Mouse (Mus musculus) forebrain, postnatal 0 days (tissue): Measurements from ENCODE around the gene Myh8. TPM values are rescaled to one million over a fixed set of nuclear protein-coding genes. Genes with fewer than 3 reads are reported as not detected.
A peak's percentile ranks its signal among the peaks of the same experiment; 100 is the strongest.

Experiments used
- ATAC-seq: fragments of 200-750 bp; cut with Nextera tagmentation; 2 replicates; pipeline ENCODE4 v1.8.0; 2017; ENCODE audit warnings: mild to moderate bottlenecking, moderate library complexity
- DNase-seq: peaks from one replicate; pipeline ENCODE4 v3.0.0-alpha.2; 2015
- H3K27ac ChIP-seq: fragments of 300-500 bp; sonication (generic); 2 replicates; pipeline ENCODE4 v1.5.1; 2014; ENCODE audit warnings: low read depth, mild to moderate bottlenecking, antibody characterized with exemption, low read length, moderate library complexity, mixed read lengths
- H3K27me3 ChIP-seq: fragments of 300-500 bp; sonication (generic); 2 replicates; pipeline ENCODE4 v1.6.1; 2014; ENCODE audit warnings: mild to moderate bottlenecking, low read length, mixed read lengths; ENCODE audit not compliant: insufficient read depth
- H3K36me3 ChIP-seq: fragments of 300-500 bp; sonication (generic); 2 replicates; pipeline ENCODE4 v1.6.1; 2014; ENCODE audit warnings: mild to moderate bottlenecking, moderate library complexity; ENCODE audit not compliant: insufficient read depth
- H3K4me1 ChIP-seq: fragments of 300-500 bp; sonication (generic); 2 replicates; pipeline ENCODE4 v1.6.1; 2014; ENCODE audit warnings: antibody characterized with exemption; ENCODE audit not compliant: insufficient read depth
- H3K4me2 ChIP-seq: fragments of 300-500 bp; sonication (generic); 2 replicates; pipeline ENCODE4 v1.6.1; 2014; ENCODE audit warnings: low read depth, mild to moderate bottlenecking, moderate library complexity
- H3K4me3 ChIP-seq: fragments of 300-500 bp; sonication (generic); 2 replicates; pipeline ENCODE4 v1.5.1; 2014; ENCODE audit warnings: low read depth, low read length, mixed read lengths
- H3K9ac ChIP-seq: fragments of 300-500 bp; sonication (generic); 2 replicates; pipeline ENCODE4 v1.6.1; 2014; ENCODE audit warnings: mild to moderate bottlenecking
- H3K9me3 ChIP-seq: fragments of 300-500 bp; sonication (generic); 2 replicates; pipeline ENCODE4 v1.6.1; 2016; ENCODE audit warnings: low read length
- CTCF ChIP-seq: sonication (generic); IDR thresholded peaks from 2 replicates; pipeline ENCODE4 v1.5.1; 2016; ENCODE audit warnings: antibody characterized with exemption, control low read depth, low read depth
- WGBS: fragments of 180-500 bp; shearing (Covaris S2); extraction: QIAGEN DNeasy Blood & Tissue Kit; methylation state at CpG from one replicate; pipeline ENCODE4 v1.1.7; 2014; 5-methylcytosine and 5-hydroxymethylcytosine counted together
- polyA plus RNA-seq: library from polyadenylated mRNA; unstranded; fragments of >200 nt; fragmentation: Nextera tagmentation; extraction: Ambion mirVana; gene quantifications from 2 replicates; pipeline ENCODE4 v1.2.1, GENCODE M21; 2015
- total RNA-seq: library from RNA; depleted of rRNA; stranded (reverse); fragments of >200 nt; gene quantifications from 2 replicates; pipeline ENCODE4 v1.2.3, GENCODE M21; 2014; rRNA removed

The Myh8 gene
- total and polyA plus RNA-seq, 2 experiments from 2014 or later, result 0.33 to 0.38 TPM

DNA sequence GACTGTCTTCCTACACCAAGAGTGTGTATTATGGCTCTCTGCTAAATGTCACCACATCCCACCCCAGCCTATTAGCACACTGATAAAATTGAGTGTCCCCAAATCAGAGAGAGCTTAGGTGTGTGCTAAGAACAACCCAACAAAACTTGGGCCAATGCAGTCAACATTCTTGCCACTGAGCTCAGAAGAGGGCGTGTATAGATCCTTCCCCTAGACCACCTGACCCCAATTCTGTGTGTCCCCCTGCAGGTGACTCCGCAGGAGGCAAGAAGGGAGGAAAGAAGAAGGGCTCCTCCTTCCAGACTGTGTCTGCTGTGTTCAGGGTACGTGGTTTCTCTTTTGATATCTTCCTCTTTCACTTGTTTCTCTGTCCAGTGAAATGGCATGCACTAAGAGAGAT, 67.6 kb downstream of the Myh8 start:
- Histone ChIP-seq H3K4me2 (no peak overlapping the region), H3K27me3 (no peaks in the 10 kb centered on the region; the same call in 1 of the 2 replicates), H3K27ac (no peak overlapping the region), H3K4me3 (no peak overlapping the region), H3K36me3 (no peaks in the 10 kb centered on the region), H3K9ac (no peak overlapping the region), H3K9me3 (no peaks in the 10 kb centered on the region), H3K4me1 (no peaks in the 10 kb centered on the region)
- DNase-seq, result no peak
- TF ChIP-seq CTCF, result no peak
- 64% methylated on average over 3 of the region's 3 CpGs for WGBS
- no peak for ATAC-seq

DNA sequence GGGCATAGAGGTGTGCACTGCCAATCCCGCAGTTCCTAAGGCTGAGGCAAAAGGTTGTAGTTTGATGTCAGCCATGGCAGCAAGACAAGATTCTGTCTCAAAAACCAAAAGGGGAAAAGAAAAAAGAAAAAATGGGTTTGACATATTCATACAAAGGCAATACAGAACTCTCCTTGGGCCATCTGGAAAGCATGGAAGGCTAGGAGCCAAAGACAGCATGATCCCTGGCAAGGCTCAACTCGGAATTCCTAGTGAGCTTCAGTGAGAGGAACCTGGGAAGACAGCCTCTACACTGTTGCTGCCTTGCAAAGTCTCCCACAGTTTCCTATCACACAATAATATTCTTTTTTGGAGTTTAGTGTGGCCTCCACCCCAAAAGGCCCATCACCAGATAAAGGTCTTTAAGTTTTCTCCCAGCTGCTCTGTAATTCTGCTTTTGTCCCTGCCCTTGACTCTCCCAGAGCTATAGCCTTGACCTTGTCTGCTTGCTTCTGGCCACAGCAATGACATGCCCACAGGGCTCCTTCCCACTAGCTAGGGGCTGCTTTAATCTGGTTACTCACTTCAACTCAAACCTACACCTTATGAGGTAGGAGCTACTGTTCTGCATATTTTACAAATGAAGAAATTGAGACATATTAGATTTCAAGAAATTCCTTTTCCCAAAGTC, 68.4 kb downstream of the Myh8 start:
- Histone ChIP-seq H3K4me1 (no peaks in the 10 kb centered on the region), H3K9ac (no peak overlapping the region), H3K9me3 (no peaks in the 10 kb centered on the region), H3K27ac (no peak overlapping the region), H3K27me3 (no peaks in the 10 kb centered on the region; the same call in 1 of the 2 replicates), H3K4me3 (no peak overlapping the region), H3K4me2 (no peak overlapping the region), H3K36me3 (no peaks in the 10 kb centered on the region)
- ATAC-seq (no peak), DNase-seq (no peak)
- WGBS, result 58% methylated on average over 2 of the region's 2 CpGs
- TF ChIP-seq CTCF, result no peak

DNA sequence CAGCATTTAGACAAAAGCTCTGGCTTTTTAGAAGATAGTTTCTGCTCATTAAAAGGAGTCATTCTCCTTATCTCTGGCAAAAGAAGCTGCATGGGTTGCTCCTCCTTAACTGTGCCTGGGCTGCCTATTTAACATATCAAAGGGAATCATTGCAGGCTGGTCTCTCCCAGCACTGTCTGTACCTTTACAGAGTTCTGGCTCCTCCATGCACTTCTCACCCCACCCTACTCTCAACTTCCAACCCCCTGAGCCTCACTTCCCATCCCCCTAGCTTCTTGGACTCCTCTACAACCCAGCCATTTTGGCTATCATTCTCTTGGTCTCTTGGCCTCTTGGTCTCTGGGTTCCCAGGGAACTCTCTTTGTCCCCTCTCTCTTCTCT, 68.9 kb downstream of the Myh8 start:
- TF ChIP-seq CTCF, result no peak
- DNase-seq (no peak), ATAC-seq (no peak)
- Histone ChIP-seq H3K9me3 (no peaks in the 10 kb centered on the region), H3K27ac (no peak overlapping the region), H3K4me2 (no peak overlapping the region), H3K36me3 (no peaks in the 10 kb centered on the region), H3K4me1 (no peaks in the 10 kb centered on the region), H3K27me3 (no peaks in the 10 kb centered on the region), H3K4me3 (no peak overlapping the region), H3K9ac (no peak overlapping the region)

DNA sequence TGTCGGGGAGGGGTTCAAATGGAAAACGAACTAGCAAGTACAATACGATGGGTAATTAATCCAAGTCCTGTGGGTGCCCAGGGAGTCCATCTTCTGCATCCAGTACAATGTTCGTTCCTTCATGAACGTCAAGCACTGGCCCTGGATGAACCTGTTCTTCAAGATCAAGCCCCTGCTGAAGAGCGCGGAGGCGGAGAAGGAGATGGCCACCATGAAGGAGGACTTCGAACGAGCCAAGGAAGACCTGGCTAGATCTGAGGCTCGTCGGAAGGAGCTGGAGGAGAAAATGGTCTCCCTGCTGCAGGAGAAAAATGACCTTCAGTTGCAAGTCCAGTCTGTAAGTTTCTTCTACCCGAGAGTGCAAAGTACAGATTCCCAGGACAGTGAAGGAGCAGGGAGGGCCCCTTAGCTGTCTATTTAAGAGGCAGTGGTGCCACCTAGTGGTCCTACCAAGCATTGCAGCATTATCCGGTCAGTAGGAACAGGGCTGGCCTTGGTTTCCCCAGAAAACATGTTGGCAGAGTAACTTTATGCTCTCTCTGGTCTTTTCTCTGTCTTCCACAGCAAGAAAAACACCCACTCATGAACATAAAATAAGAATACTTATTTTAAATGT, 73.3 kb downstream of the Myh8 start:
- 0 out of 2 replicates have a peak, but pooled peaks have one; percentile 48 for ATAC-seq
- WGBS, result 58% methylated on average over 14 of the region's 14 CpGs

DNA sequence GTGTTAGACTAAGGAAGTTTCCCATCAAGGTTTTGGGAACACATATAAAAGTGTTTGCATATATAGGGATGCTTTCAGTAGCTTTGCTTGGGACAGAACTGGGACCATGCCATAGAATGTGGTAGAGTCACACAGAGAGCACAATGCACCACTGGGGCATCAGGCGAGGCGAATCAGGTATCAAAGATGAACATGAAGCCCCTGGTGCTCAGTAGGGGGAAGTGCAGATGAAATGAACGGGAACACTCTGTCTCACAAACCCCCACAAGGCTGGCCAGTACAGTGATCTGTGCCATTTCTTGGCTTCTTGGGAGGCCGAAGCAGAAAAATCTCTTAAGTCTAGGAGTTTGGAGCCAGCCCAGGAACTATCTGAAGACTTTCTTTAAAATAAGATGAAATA, 76.1 kb downstream of the Myh8 start:
- DNase-seq, result no peak
- ATAC-seq, result no peak
- no peak overlapping the region for H3K4me2 ChIP-seq
- H3K4me1 ChIP-seq, result no peaks in the 10 kb centered on the region
- H3K4me3 ChIP-seq, result no peak overlapping the region
- H3K27ac ChIP-seq, result no peak overlapping the region
- H3K27me3 ChIP-seq, result no peaks in the 10 kb centered on the region
- H3K9me3 ChIP-seq, result no peaks in the 10 kb centered on the region
- WGBS, result 53% methylated on average over 4 of the region's 4 CpGs
- peak; percentile 49 for TF ChIP-seq CTCF
- no peaks in the 10 kb centered on the region for H3K36me3 ChIP-seq
- H3K9ac ChIP-seq, result no peak overlapping the region

More for the DNA sequence above, 73.3 kb downstream of the Myh8 start:
- Histone ChIP-seq H3K27me3 (no peaks in the 10 kb centered on the region), H3K4me2 (no peak overlapping the region), H3K9ac (no peak overlapping the region), H3K9me3 (no peaks in the 10 kb centered on the region), H3K4me3 (no peak overlapping the region), H3K27ac (no peak overlapping the region), H3K4me1 (no peaks in the 10 kb centered on the region), H3K36me3 (no peaks in the 10 kb centered on the region)
- TF ChIP-seq CTCF, result peak; percentile 93
- DNase-seq, result peak; percentile 83

DNA sequence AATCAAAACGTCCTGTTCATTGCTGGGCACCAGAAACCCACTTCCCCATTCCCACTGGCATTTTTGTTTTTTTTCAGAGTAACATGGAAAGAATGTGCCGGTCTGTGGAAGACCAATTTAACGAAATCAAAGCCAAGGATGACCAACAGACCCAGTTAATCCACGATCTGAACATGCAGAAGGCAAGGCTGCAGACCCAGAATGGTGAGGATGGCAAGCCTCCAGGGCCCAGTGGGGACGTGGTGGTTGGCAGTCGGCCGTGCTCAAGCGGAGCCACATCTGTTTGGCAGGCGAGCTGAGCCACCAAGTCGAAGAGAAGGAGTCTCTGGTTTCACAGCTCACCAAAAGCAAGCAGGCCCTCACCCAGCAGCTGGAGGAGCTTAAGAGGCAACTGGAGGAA, 81.1 kb downstream of the Myh8 start:
- DNase-seq (no peak), ATAC-seq (no peak)
- Histone ChIP-seq H3K27ac (no peak overlapping the region), H3K4me1 (no peaks in the 10 kb centered on the region), H3K9me3 (no peaks in the 10 kb centered on the region), H3K4me3 (no peak overlapping the region), H3K27me3 (no peaks in the 10 kb centered on the region; the same call in 1 of the 2 replicates), H3K4me2 (no peak overlapping the region), H3K9ac (no peak overlapping the region), H3K36me3 (no peaks in the 10 kb centered on the region)
- WGBS, result 61% methylated on average over 10 of the region's 10 CpGs
- no peak for TF ChIP-seq CTCF

Other genes starting within 250 kb of the Myh8 start
- 22.2 and 23.2 TPM in 2 replicates for gene Adprm, start 224.5 kb upstream of the Myh8 start, total RNA-seq
- gene Adprm, start 224.5 kb upstream of the Myh8 start, polyA plus RNA-seq, result 24.6 and 26.3 TPM in 2 replicates
- 16.0 and 18.3 TPM in 2 replicates for gene Sco1, start 224.5 kb upstream of the Myh8 start, total RNA-seq
- gene Sco1, start 224.5 kb upstream of the Myh8 start, polyA plus RNA-seq, result 11.9 and 13.9 TPM in 2 replicates
- 0.24 and 0.54 TPM in 2 replicates for gene Myh3, start 198.8 kb upstream of the Myh8 start, total RNA-seq
- gene Myh3, start 198.8 kb upstream of the Myh8 start, polyA plus RNA-seq, result 0.15 and 0.24 TPM in 2 replicates
- 0.31 and 0.33 TPM in 2 replicates for gene Myh2, start 106.1 kb upstream of the Myh8 start, total RNA-seq
- 0.14 and 0.18 TPM in 2 replicates for gene Myh2, start 106.1 kb upstream of the Myh8 start, polyA plus RNA-seq
- 0.23 and 0.24 TPM in 2 replicates for gene Myh1, start 77.1 kb upstream of the Myh8 start, total RNA-seq
- 0.10 and 0.12 TPM in 2 replicates for gene Myh1, start 77.1 kb upstream of the Myh8 start, polyA plus RNA-seq
- 0.10 and 0.15 TPM in 2 replicates for gene Myh4, start 39.1 kb upstream of the Myh8 start, total RNA-seq
- gene Myh4, start 39.1 kb upstream of the Myh8 start, polyA plus RNA-seq, result 0.04 and 0.05 TPM in 2 replicates
- 0.57 and 0.62 TPM in 2 replicates for gene Myh13, start 44.5 kb downstream of the Myh8 start, total RNA-seq
- 0.15 and 0.26 TPM in 2 replicates for gene Myh13, start 44.5 kb downstream of the Myh8 start, polyA plus RNA-seq
- gene Gas7, start 178.3 kb downstream of the Myh8 start, total RNA-seq, result 176 and 187 TPM in 2 replicates
- gene Gas7, start 178.3 kb downstream of the Myh8 start, polyA plus RNA-seq, result 119 and 124 TPM in 2 replicates